Mouse (Mus musculus): ENCODE data around the gene Ccdc116. TPM values are rescaled to one million over a fixed set of nuclear protein-coding genes. Genes with fewer than 3 reads are reported as not detected.

Ccdc116 gene
- polyA plus RNA-seq, 1 experiment: 17.2 TPM

GRCm38 (mm10) chr16:17117309-17117799 lies 29.7 kb downstream of the Ccdc116 start:
- Histone ChIP-seq H3K36me3 (ENCODE audit: control insufficient read depth, insufficient read depth, low read length) (no peaks in the 10 kb centered on the region), H3K27ac (ENCODE audit: insufficient read depth, low read depth, low read length) (no peak overlapping the region), H3K4me1 (ENCODE audit: control insufficient read depth, insufficient read depth, insufficient read length, low read length) (no peaks in the 10 kb centered on the region), H3K4me3 (ENCODE audit: low read depth, low read length) (no peak overlapping the region), H3K27me3 (ENCODE audit: control insufficient read depth, insufficient read depth, low read length) (no peaks in the 10 kb centered on the region)
- TF ChIP-seq POLR2A (IDR thresholded peaks at IDR 0.05; ENCODE audit: low read depth, low read length) (no peak), CTCF (IDR thresholded peaks at IDR 0.05; ENCODE audit: extremely low read depth, insufficient read length, insufficient replicate concordance, low read depth, low read length) (no peak)
- 86% methylated on average over 5 of the region's 5 CpGs for WGBS

GRCm38 (mm10) chr16:17110771-17111743 lies 36.0 kb downstream of the Ccdc116 start, which contains the start of gene Ppil2:
Gene Ppil2 (minus strand): TSS chr16:17111257.
- Histone ChIP-seq H3K36me3 (ENCODE audit: control insufficient read depth, insufficient read depth, low read length) (peaks cover 11% of the 10 kb centered on the region), H3K4me1 (ENCODE audit: control insufficient read depth, insufficient read depth, insufficient read length, low read length) (peaks cover 5% of the 10 kb centered on the region; the same call in 1 of the 2 replicates), H3K27ac (ENCODE audit: insufficient read depth, low read depth, low read length) (peak within 1 kb of the TSS; percentile 56), H3K27me3 (ENCODE audit: control insufficient read depth, insufficient read depth, low read length) (no peaks in the 10 kb centered on the region), H3K4me3 (ENCODE audit: low read depth, low read length) (peak within 1 kb of the TSS; percentile 82)
- TF ChIP-seq CTCF (IDR thresholded peaks at IDR 0.05; ENCODE audit: extremely low read depth, insufficient read length, insufficient replicate concordance, low read depth, low read length) (no peak), POLR2A (IDR thresholded peaks at IDR 0.05; ENCODE audit: low read depth, low read length) (peak; percentile 69; the same call in 1 of the 2 replicates)
- 5% methylated on average over 38 of the region's 38 CpGs for WGBS

GRCm38 (mm10) chr16:17104600-17104999 lies 42.4 kb downstream of the Ccdc116 start:
- 71% methylated on average over 4 of the region's 4 CpGs for WGBS
- TF ChIP-seq CTCF (IDR thresholded peaks at IDR 0.05; ENCODE audit: extremely low read depth, insufficient read length, insufficient replicate concordance, low read depth, low read length): no peak
- no peak for TF ChIP-seq POLR2A (IDR thresholded peaks at IDR 0.05; ENCODE audit: low read depth, low read length)
- H3K4me3 ChIP-seq (ENCODE audit: low read depth, low read length): no peak overlapping the region
- no peaks in the 10 kb centered on the region for H3K27me3 ChIP-seq (ENCODE audit: control insufficient read depth, insufficient read depth, low read length)
- peaks cover 51% of the 10 kb centered on the region for H3K36me3 ChIP-seq (ENCODE audit: control insufficient read depth, insufficient read depth, low read length)
- no peak overlapping the region for H3K27ac ChIP-seq (ENCODE audit: insufficient read depth, low read depth, low read length)
- H3K4me1 ChIP-seq (ENCODE audit: control insufficient read depth, insufficient read depth, insufficient read length, low read length): peaks cover 2% of the 10 kb centered on the region; the same call in 1 of the 2 replicates

GRCm38 (mm10) chr16:17102630-17103220 lies 44.3 kb downstream of the Ccdc116 start:
- no peak overlapping the region for H3K27ac ChIP-seq (ENCODE audit: insufficient read depth, low read depth, low read length)
- WGBS: 78% methylated on average over 7 of the region's 7 CpGs
- TF ChIP-seq CTCF (IDR thresholded peaks at IDR 0.05; ENCODE audit: extremely low read depth, insufficient read length, insufficient replicate concordance, low read depth, low read length) (no peak), POLR2A (IDR thresholded peaks at IDR 0.05; ENCODE audit: low read depth, low read length) (no peak)
- no peaks in the 10 kb centered on the region for H3K27me3 ChIP-seq (ENCODE audit: control insufficient read depth, insufficient read depth, low read length)
- no peaks in the 10 kb centered on the region; the same call in 1 of the 2 replicates for H3K4me1 ChIP-seq (ENCODE audit: control insufficient read depth, insufficient read depth, insufficient read length, low read length)
- H3K36me3 ChIP-seq (ENCODE audit: control insufficient read depth, insufficient read depth, low read length): peaks cover 59% of the 10 kb centered on the region
- H3K4me3 ChIP-seq (ENCODE audit: low read depth, low read length): no peak overlapping the region

GRCm38 (mm10) chr16:17096938-17097337 lies 50.1 kb downstream of the Ccdc116 start:
- H3K4me1 ChIP-seq (ENCODE audit: control insufficient read depth, insufficient read depth, insufficient read length, low read length): peaks cover 5% of the 10 kb centered on the region; the same call in 1 of the 2 replicates
- no peak overlapping the region for H3K27ac ChIP-seq (ENCODE audit: insufficient read depth, low read depth, low read length)
- TF ChIP-seq POLR2A (IDR thresholded peaks at IDR 0.05; ENCODE audit: low read depth, low read length) (no peak), CTCF (IDR thresholded peaks at IDR 0.05; ENCODE audit: extremely low read depth, insufficient read length, insufficient replicate concordance, low read depth, low read length) (no peak)
- 50% methylated on average over 3 of the region's 3 CpGs for WGBS
- H3K27me3 ChIP-seq (ENCODE audit: control insufficient read depth, insufficient read depth, low read length): no peaks in the 10 kb centered on the region
- no peak overlapping the region for H3K4me3 ChIP-seq (ENCODE audit: low read depth, low read length)
- peaks cover 68% of the 10 kb centered on the region for H3K36me3 ChIP-seq (ENCODE audit: control insufficient read depth, insufficient read depth, low read length)

Other genes starting within 250 kb of the Ccdc116 start
- gene Mapk1, start 163.8 kb downstream of the Ccdc116 start, polyA plus RNA-seq (2012; rRNA removed): 17.2 and 53.8 TPM in 2 replicates
- 0.37 and 0.60 TPM in 2 replicates for gene Ypel1, start 77.5 kb downstream of the Ccdc116 start, polyA plus RNA-seq (2012; rRNA removed)
- 30.2 and 69.4 TPM in 2 replicates for gene Ppil2, start 36.0 kb downstream of the Ccdc116 start, polyA plus RNA-seq (2012; rRNA removed)
- 3.4 and 9.1 TPM in 2 replicates for gene 2610318N02Rik, start 22.1 kb downstream of the Ccdc116 start, polyA plus RNA-seq (2012; rRNA removed)
- gene Sdf2l1, start 14.8 kb downstream of the Ccdc116 start, polyA plus RNA-seq (2012; rRNA removed): 109 and 121 TPM in 2 replicates
- gene Ydjc, start 2.6 kb downstream of the Ccdc116 start, polyA plus RNA-seq (2012; rRNA removed): 44.4 and 69.7 TPM in 2 replicates
- 24.3 and 62.7 TPM in 2 replicates for gene Ube2l3, start 55.4 kb upstream of the Ccdc116 start, polyA plus RNA-seq (2012; rRNA removed)
- gene Rimbp3, start 61.4 kb upstream of the Ccdc116 start, polyA plus RNA-seq (2012; rRNA removed): 0.04 and 0.15 TPM in 2 replicates
- gene Hic2, start 86.3 kb upstream of the Ccdc116 start, polyA plus RNA-seq (2012; rRNA removed): 1.7 and 1.8 TPM in 2 replicates
- gene Tmem191c, start 128.8 kb upstream of the Ccdc116 start, polyA plus RNA-seq (2012; rRNA removed): 9.3 and 10.6 TPM in 2 replicates
- gene Serpind1, start 184.1 kb upstream of the Ccdc116 start, polyA plus RNA-seq (2012; rRNA removed): 0.13 TPM in 1 of 2 replicates, not detected in the other